Mouse (Mus musculus): Measurements from ENCODE around the gene P2ry14. TPM values are rescaled to one million over a fixed set of nuclear protein-coding genes. Genes with fewer than 3 reads are reported as not detected.
A peak's percentile ranks its signal among the peaks of the same experiment; 100 is the strongest.

Gene P2ry14
- polyA plus RNA-seq, 1 experiment from 2014 or later = 20.3 TPM

- H3K9me3 ChIP-seq (ENCODE audit: control insufficient read depth) = no peaks in the 10 kb centered on the region
- H3K4me1 ChIP-seq (replicated peaks; ENCODE audit: control insufficient read depth, insufficient read depth, low read length) = no peaks in the 10 kb centered on the region
- H3K4me2 ChIP-seq (replicated peaks; ENCODE audit: low read depth) = no peak overlapping the region
- H3K9ac ChIP-seq (ENCODE audit: low read depth, low read length) = no peak overlapping the region
- H3K27ac ChIP-seq (ENCODE audit: low read depth, low read length) = no peak overlapping the region
- no peak overlapping the region for H3K4me3 ChIP-seq (ENCODE audit: low read depth, low read length)
- no peak for ATAC-seq
- TF ChIP-seq CTCF (IDR thresholded peaks at IDR 0.05; ENCODE audit: low read depth) = no peak
- H3K27me3 ChIP-seq (replicated peaks; ENCODE audit: control insufficient read depth, insufficient read depth, low read length) = no peaks in the 10 kb centered on the region
- WGBS = 77% methylated on average over 11 of the region's 11 CpGs
- no peaks in the 10 kb centered on the region for H3K36me3 ChIP-seq (ENCODE audit: control insufficient read depth, insufficient read depth)
Measured at GRCm38 (mm10) chr3:59092702-59093101, 60.7 kb downstream of the P2ry14 start.

- H3K36me3 ChIP-seq (ENCODE audit: control insufficient read depth, insufficient read depth) = no peaks in the 10 kb centered on the region
- WGBS = 17% methylated on average over 7 of the region's 7 CpGs
- H3K4me3 ChIP-seq (ENCODE audit: low read depth, low read length) = no peak overlapping the region
- no peaks in the 10 kb centered on the region for H3K27me3 ChIP-seq (replicated peaks; ENCODE audit: control insufficient read depth, insufficient read depth, low read length)
- H3K4me1 ChIP-seq (replicated peaks; ENCODE audit: control insufficient read depth, insufficient read depth, low read length) = 0 out of 2 replicates have a peak, but pooled peaks cover 3% of the 10 kb centered on the region
- peak; percentile 92 for ATAC-seq
- H3K4me2 ChIP-seq (replicated peaks; ENCODE audit: low read depth) = 0 out of 2 replicates have a peak overlapping the region, but pooled peaks have one; percentile 9
- TF ChIP-seq CTCF (IDR thresholded peaks at IDR 0.05; ENCODE audit: low read depth) = no peak
- H3K9me3 ChIP-seq (ENCODE audit: control insufficient read depth) = no peaks in the 10 kb centered on the region
- H3K9ac ChIP-seq (ENCODE audit: low read depth, low read length) = no peak overlapping the region
- no peak overlapping the region for H3K27ac ChIP-seq (ENCODE audit: low read depth, low read length)
Measured at GRCm38 (mm10) chr3:59080919-59081318, 72.5 kb downstream of the P2ry14 start.

- TF ChIP-seq CTCF (IDR thresholded peaks at IDR 0.05; ENCODE audit: low read depth) = no peak
- Histone ChIP-seq H3K27me3 (replicated peaks; ENCODE audit: control insufficient read depth, insufficient read depth, low read length) (no peaks in the 10 kb centered on the region), H3K36me3 (ENCODE audit: control insufficient read depth, insufficient read depth) (no peaks in the 10 kb centered on the region), H3K4me1 (replicated peaks; ENCODE audit: control insufficient read depth, insufficient read depth, low read length) (0 out of 2 replicates have a peak, but pooled peaks cover 3% of the 10 kb centered on the region), H3K4me3 (ENCODE audit: low read depth, low read length) (no peak overlapping the region), H3K9me3 (ENCODE audit: control insufficient read depth) (no peaks in the 10 kb centered on the region), H3K27ac (ENCODE audit: low read depth, low read length) (no peak overlapping the region), H3K9ac (ENCODE audit: low read depth, low read length) (no peak overlapping the region), H3K4me2 (replicated peaks; ENCODE audit: low read depth) (0 out of 2 replicates have a peak overlapping the region, but pooled peaks have one; percentile 9)
- 40% methylated on average over 6 of the region's 6 CpGs for WGBS
- ATAC-seq = no peak
Measured at GRCm38 (mm10) chr3:59080293-59080916, 73.0 kb downstream of the P2ry14 start.

- 48% methylated on average over 4 of the region's 4 CpGs for WGBS
- Histone ChIP-seq H3K36me3 (ENCODE audit: control insufficient read depth, insufficient read depth) (no peaks in the 10 kb centered on the region), H3K9ac (ENCODE audit: low read depth, low read length) (no peak overlapping the region), H3K27ac (ENCODE audit: low read depth, low read length) (no peak overlapping the region), H3K4me3 (ENCODE audit: low read depth, low read length) (no peak overlapping the region), H3K9me3 (ENCODE audit: control insufficient read depth) (no peaks in the 10 kb centered on the region), H3K27me3 (replicated peaks; ENCODE audit: control insufficient read depth, insufficient read depth, low read length) (no peaks in the 10 kb centered on the region), H3K4me2 (replicated peaks; ENCODE audit: low read depth) (no peak overlapping the region), H3K4me1 (replicated peaks; ENCODE audit: control insufficient read depth, insufficient read depth, low read length) (0 out of 2 replicates have a peak, but pooled peaks cover 3% of the 10 kb centered on the region)
- ATAC-seq = no peak
- TF ChIP-seq CTCF (IDR thresholded peaks at IDR 0.05; ENCODE audit: low read depth) = peak; percentile 88
Measured at GRCm38 (mm10) chr3:59079327-59079726, 74.1 kb downstream of the P2ry14 start.

GRCm38 (mm10) chr3:59078585-59078984, 74.8 kb downstream of the P2ry14 start:
- no peak for ATAC-seq
- Histone ChIP-seq H3K4me1 (replicated peaks; ENCODE audit: control insufficient read depth, insufficient read depth, low read length) (0 out of 2 replicates have a peak, but pooled peaks cover 3% of the 10 kb centered on the region), H3K27ac (ENCODE audit: low read depth, low read length) (no peak overlapping the region), H3K9ac (ENCODE audit: low read depth, low read length) (no peak overlapping the region), H3K9me3 (ENCODE audit: control insufficient read depth) (no peaks in the 10 kb centered on the region), H3K27me3 (replicated peaks; ENCODE audit: control insufficient read depth, insufficient read depth, low read length) (no peaks in the 10 kb centered on the region), H3K4me3 (ENCODE audit: low read depth, low read length) (no peak overlapping the region), H3K36me3 (ENCODE audit: control insufficient read depth, insufficient read depth) (no peaks in the 10 kb centered on the region), H3K4me2 (replicated peaks; ENCODE audit: low read depth) (no peak overlapping the region)
- WGBS = 62% methylated on average over 11 of the region's 11 CpGs
- TF ChIP-seq CTCF (IDR thresholded peaks at IDR 0.05; ENCODE audit: low read depth) = no peak

GRCm38 (mm10) chr3:59077278-59077677, 76.1 kb downstream of the P2ry14 start:
- H3K27me3 ChIP-seq (replicated peaks; ENCODE audit: control insufficient read depth, insufficient read depth, low read length) = no peaks in the 10 kb centered on the region
- TF ChIP-seq CTCF (IDR thresholded peaks at IDR 0.05; ENCODE audit: low read depth) = peak; percentile 66
- 0 out of 2 replicates have a peak, but pooled peaks cover 3% of the 10 kb centered on the region for H3K4me1 ChIP-seq (replicated peaks; ENCODE audit: control insufficient read depth, insufficient read depth, low read length)
- no peak overlapping the region for H3K4me3 ChIP-seq (ENCODE audit: low read depth, low read length)
- no peak overlapping the region for H3K9ac ChIP-seq (ENCODE audit: low read depth, low read length)
- no peaks in the 10 kb centered on the region for H3K36me3 ChIP-seq (ENCODE audit: control insufficient read depth, insufficient read depth)
- no peak for ATAC-seq
- no peak overlapping the region for H3K4me2 ChIP-seq (replicated peaks; ENCODE audit: low read depth)
- no peaks in the 10 kb centered on the region for H3K9me3 ChIP-seq (ENCODE audit: control insufficient read depth)
- no peak overlapping the region for H3K27ac ChIP-seq (ENCODE audit: low read depth, low read length)
- 35% methylated on average over 4 of the region's 4 CpGs for WGBS

All from intestine, postnatal 0 days (tissue).